Mouse (Mus musculus) v-Abl transformed pro-B cells (cell line): ENCODE data around the gene Slc38a6.

Experiments
- in situ Hi-C, 2 experiments: fragments of 400-800 bp; cut with MboI; formaldehyde crosslinking; loops; one replicate each; pipeline ENCODE4 v1.15.1; 2025; ENCODE audit not compliant: unreplicated experiment in 2 of 2

The Slc38a6 gene

GRCm38 (mm10) chr12:73317706-73318686 is 31.4 kb downstream of the Slc38a6 start:
- in situ Hi-C loops: no loop called here

- in situ Hi-C loops: loop anchor here in 1 of 2 experiments (10.0 kb wide), 1 partner anchor 299 kb away; no protein-coding TSS in a partner anchor
These were observed 37.6 kb downstream of the Slc38a6 start for GRCm38 (mm10) chr12:73324180-73324586.

- in situ Hi-C loops: loop anchor here in 1 of 2 experiments (10.0 kb wide), 1 partner anchor 300 kb away; no protein-coding TSS in a partner anchor
These were observed 38.2 kb downstream of the Slc38a6 start for GRCm38 (mm10) chr12:73324742-73325141.

- in situ Hi-C loops: loop anchor here in 1 of 2 experiments (10.0 kb wide), 1 partner anchor 300 kb away; no protein-coding TSS in a partner anchor
These were observed 38.6 kb downstream of the Slc38a6 start for GRCm38 (mm10) chr12:73325181-73325580.

GRCm38 (mm10) chr12:73325617-73326016 is 39.0 kb downstream of the Slc38a6 start:
- in situ Hi-C loops: loop anchor here in 1 of 2 experiments (10.0 kb wide), 1 partner anchor 301 kb away; no protein-coding TSS in a partner anchor

GRCm38 (mm10) chr12:73327381-73327780 is 40.8 kb downstream of the Slc38a6 start:
- in situ Hi-C loops: loop anchor here in 1 of 2 experiments (10.0 kb wide), 1 partner anchor 303 kb away; no protein-coding TSS in a partner anchor

- in situ Hi-C loops: loop anchor here in 1 of 2 experiments (10.0 kb wide), 1 partner anchor 304 kb away; no protein-coding TSS in a partner anchor
These were observed 42.0 kb downstream of the Slc38a6 start for GRCm38 (mm10) chr12:73328448-73329167.

- in situ Hi-C loops: no loop called here
These were observed 43.7 kb downstream of the Slc38a6 start for GRCm38 (mm10) chr12:73330236-73330635.

- in situ Hi-C loops: no loop called here
These were observed 46.1 kb downstream of the Slc38a6 start for GRCm38 (mm10) chr12:73332701-73333100.

GRCm38 (mm10) chr12:73334051-73334551 is 47.5 kb downstream of the Slc38a6 start:
- in situ Hi-C loops: no loop called here

- in situ Hi-C loops: no loop called here
These were observed 50.5 kb downstream of the Slc38a6 start for GRCm38 (mm10) chr12:73337127-73337526.

- in situ Hi-C loops: no loop called here
These were observed 54.2 kb downstream of the Slc38a6 start for GRCm38 (mm10) chr12:73340642-73341293.

GRCm38 (mm10) chr12:73341703-73342663 is 55.4 kb downstream of the Slc38a6 start:
- in situ Hi-C loops: no loop called here

GRCm38 (mm10) chr12:73344300-73344699 is 57.7 kb downstream of the Slc38a6 start:
- in situ Hi-C loops: no loop called here

GRCm38 (mm10) chr12:73345157-73345556 is 58.6 kb downstream of the Slc38a6 start:
- in situ Hi-C loops: no loop called here

- in situ Hi-C loops: no loop called here
These were observed 60.6 kb downstream of the Slc38a6 start for GRCm38 (mm10) chr12:73347202-73347601.

- in situ Hi-C loops: no loop called here
These were observed 63.9 kb downstream of the Slc38a6 start for GRCm38 (mm10) chr12:73350466-73350865.

GRCm38 (mm10) chr12:73350982-73351381 is 64.4 kb downstream of the Slc38a6 start:
- in situ Hi-C loops: no loop called here

GRCm38 (mm10) chr12:73351746-73352145 is 65.2 kb downstream of the Slc38a6 start:
- in situ Hi-C loops: no loop called here
